Mouse (Mus musculus): ENCODE measurements around the gene Actr3. TPM values are rescaled to one million over a fixed set of nuclear protein-coding genes. Genes with fewer than 3 reads are reported as not detected.

Gene Actr3
- total RNA-seq, 2 experiments from 2014 or later, result 107 to 120 TPM

DNA sequence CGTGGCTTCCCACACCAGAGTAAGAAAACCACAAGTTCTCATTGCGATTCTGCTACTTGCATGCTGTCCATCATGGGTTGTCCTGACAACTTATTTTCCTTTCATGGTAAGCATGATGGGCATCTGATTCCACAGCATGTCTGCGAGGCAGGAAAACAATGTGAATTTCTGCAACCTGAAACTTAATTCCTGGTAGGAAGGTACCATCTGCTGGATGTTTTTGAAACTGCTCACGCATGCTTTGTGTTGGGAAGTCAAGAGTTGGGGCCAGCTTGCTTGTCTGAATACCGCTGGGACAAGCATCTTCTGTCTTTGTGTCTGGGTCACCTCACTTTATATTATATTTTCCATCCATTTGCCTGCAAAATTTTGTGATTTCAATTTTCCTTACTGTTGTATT lies 62.7 kb downstream of the Actr3 start:
- DNase-seq, result no peak
- intact Hi-C loops (cut with DNase I), result loop anchor here (10.0 kb wide), 2 partner anchors 1062 to 1562 kb away; no protein-coding TSS in a partner anchor

DNA sequence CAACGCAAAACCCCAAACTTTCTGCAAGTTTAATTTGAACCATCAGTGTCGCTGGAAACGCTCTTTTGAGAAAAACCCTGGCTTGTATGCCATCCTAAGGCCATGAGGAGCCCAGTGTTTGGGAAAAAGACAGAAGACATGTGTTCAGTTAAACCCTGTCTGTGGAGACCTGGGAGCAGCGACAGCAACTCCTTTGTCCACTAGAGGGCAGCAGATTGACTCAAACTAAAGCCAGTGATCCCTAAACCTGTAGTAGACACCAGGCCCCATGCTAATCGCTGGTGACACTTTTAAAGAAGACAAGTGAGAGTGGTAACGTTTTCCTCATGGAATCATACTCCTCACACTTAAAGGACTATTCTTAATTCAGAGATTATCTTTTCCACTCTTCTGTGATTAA lies 64.7 kb downstream of the Actr3 start:
- intact Hi-C loops (cut with DNase I), result loop anchor here (10.0 kb wide), 2 partner anchors 1064 to 1564 kb away; no protein-coding TSS in a partner anchor
- peak; percentile 53 to 54 for DNase-seq

DNA sequence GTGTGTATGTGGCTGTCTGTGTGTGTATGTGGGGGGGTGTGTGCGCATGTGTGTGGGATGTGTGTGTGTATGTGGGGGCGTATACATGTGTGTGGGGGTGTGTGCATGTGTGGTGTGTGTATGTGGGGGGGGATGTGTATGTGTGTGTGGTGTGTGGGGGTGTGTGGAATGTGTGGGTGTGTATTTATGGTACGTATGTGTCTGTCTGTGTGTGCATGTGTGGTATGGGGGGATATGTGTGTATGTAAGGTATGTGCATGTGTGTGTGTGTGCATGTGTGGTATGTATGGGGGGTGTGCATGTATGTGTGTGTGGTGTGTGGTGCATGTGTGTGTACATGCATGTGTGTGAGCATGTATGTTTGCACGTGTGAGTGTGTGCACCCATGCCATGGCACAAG lies 70.0 kb downstream of the Actr3 start:
- no peak for DNase-seq
- intact Hi-C loops (cut with DNase I), result no loop called here

DNA sequence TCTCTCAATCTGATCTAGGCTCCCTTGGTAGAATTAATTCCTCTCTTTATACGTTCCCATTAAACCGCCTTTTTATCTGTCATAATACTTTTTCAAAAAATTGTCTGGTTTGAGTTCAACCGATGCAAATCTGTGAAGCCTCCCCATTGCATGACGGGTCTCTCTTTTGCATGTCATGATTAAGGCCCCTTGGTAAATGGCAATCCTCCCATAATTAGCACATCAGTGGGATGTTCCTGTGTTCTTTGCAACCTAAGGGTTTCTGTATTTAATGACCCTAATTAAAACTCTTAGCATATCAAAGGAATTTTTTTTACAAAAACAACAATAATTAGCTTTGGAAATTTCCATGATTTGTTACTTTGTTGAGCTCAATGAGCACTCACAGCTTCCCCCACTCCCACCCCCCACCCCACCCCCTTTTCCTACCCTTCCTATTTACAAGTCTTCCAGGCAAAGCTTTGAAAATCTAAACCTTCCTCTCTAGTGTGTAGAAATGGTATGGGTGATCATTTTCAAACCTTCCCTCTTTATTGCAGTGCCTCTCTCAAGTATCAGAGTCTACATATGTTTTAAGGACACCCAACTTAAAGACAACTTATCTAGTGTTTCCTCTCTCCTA lies 84.0 kb downstream of the Actr3 start:
- intact Hi-C loops (cut with DNase I), result no loop called here
- DNase-seq, result no peak

DNA sequence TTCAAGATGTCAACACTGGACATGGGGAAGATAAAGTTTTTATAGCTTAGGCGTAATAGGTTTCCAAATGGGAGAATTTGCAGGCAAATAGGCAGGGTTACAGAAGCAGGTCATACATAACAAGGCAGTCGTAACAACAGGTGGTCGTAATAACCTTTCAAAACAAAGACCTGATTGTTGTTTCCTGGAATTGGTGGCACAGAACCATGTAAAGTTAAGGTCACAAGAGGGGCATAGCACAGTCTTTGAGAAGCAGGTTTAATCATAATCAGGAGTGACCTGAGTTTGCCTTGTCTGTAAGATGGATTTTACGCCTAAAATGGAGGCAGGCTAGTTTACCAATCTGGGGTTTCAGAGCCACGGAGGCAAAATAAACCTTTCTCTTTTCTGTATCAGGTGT lies 84.7 kb downstream of the Actr3 start:
- intact Hi-C loops (cut with DNase I), result no loop called here
- DNase-seq, result no peak

DNA sequence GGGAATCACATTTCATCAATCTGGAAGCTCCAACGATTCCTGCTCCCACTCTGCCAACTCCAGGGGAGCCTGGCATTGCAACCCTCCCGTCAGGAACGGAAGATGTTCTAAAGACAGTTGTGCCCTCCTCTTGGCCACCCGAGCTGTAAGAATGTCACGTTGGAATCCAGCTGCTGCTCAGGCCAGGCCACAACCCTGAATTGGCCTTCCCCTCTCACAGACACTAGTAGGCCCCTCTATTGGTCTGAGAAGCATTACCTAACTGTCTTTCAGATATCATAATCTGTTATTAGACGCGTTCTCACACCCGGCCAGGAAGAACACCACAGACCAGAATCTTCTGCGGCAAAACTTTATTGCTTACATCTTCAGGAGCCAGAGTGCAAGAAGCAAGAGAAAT lies 89.7 kb downstream of the Actr3 start:
- intact Hi-C loops (cut with DNase I), result no loop called here
- DNase-seq, result no peak

DNA sequence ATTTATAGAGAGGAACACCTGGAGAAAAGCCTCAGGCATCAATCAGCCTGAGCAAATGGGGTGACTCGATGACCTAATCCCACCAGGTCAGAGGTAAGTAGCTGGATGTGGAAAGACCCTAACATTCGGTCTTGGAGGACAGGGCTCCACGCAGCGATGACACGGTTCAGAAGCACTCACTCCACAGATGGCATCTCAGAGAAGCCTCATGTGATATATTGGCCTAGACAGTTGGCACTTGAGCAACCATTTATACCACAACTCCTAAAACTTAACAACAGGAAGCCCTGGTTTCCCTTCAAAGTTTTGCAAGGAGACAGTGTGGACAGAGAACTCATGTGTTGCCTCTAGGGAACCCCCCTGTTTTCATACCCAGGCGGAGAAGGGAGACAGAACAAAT lies 90.1 kb downstream of the Actr3 start:
- intact Hi-C loops (cut with DNase I), result no loop called here
- DNase-seq, result no peak

DNA sequence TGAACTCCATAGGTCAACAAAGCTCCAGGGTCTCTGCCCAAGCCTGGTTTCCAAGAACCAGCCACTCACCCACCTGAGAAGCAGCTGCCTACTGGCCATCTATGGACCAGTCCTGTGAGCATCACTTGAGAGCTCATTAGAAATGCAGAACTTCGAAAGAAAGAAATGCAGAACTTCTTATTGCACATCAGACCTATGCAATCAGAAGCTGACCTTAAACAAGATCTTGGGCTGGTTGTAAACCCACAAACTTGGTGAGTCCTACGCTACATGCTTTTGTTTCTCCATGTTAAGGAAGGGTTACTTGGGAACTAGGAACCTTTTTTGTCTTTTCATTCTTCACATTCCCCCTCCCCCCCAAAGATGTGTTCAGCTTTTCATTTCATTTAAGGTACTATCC lies 92.4 kb downstream of the Actr3 start:
- intact Hi-C loops (cut with DNase I), result no loop called here
- no peak for DNase-seq

Other genes starting within 250 kb of the Actr3 start
- gene Slc35f5, start 124.9 kb upstream of the Actr3 start, total RNA-seq (2021), result 100 to 1,000 TPM; 126 to 146 TPM
- gene Gpr39, start 241.3 kb upstream of the Actr3 start, total RNA-seq (2021), result under 1 TPM; 0.41 to 0.69 TPM